Mouse (Mus musculus) midbrain, embryonic 14.5 days (tissue): ENCODE results near the gene Slc25a51. TPM values are rescaled to one million over a fixed set of nuclear protein-coding genes. Genes with fewer than 3 reads are reported as not detected.

Experiments
- ATAC-seq: fragments of 200-750 bp; cut with Nextera tagmentation; 2 replicates; pipeline ENCODE4 v1.8.0; 2017; ENCODE audit warnings: moderate number of reproducible peaks, moderate library complexity; ENCODE audit not compliant: low FRiP score, low TSS enrichment
- DNase-seq: peaks from one replicate; pipeline ENCODE4 v3.0.0-alpha.2; 2015
- H3K27ac ChIP-seq: fragments of 300-500 bp; sonication (generic); replicated peaks from 2 replicates; pipeline ENCODE4 v1.5.1; 2014; ENCODE audit warnings: mild to moderate bottlenecking, low read depth, low read length, moderate library complexity
- H3K27me3 ChIP-seq: fragments of 300-500 bp; sonication (generic); 2 replicates; pipeline ENCODE4 v1.6.1; 2014; ENCODE audit warnings: low read length, control low read depth, mixed read lengths; ENCODE audit not compliant: control insufficient read depth, insufficient read depth
- H3K36me3 ChIP-seq: fragments of 300-500 bp; sonication (generic); 2 replicates; pipeline ENCODE4 v1.6.1; 2014; ENCODE audit warnings: low read length, control low read depth; ENCODE audit not compliant: control insufficient read depth, insufficient read depth
- H3K4me1 ChIP-seq: fragments of 300-500 bp; sonication (generic); 2 replicates; pipeline ENCODE4 v1.6.1; 2014; ENCODE audit warnings: mild to moderate bottlenecking, antibody characterized with exemption, low read length, control low read depth; ENCODE audit not compliant: control insufficient read depth, insufficient read depth
- H3K4me2 ChIP-seq: fragments of 300-500 bp; sonication (generic); 2 replicates; pipeline ENCODE4 v1.6.1; 2014; ENCODE audit warnings: mild to moderate bottlenecking, low read length, moderate library complexity
- H3K4me3 ChIP-seq: fragments of 300-500 bp; sonication (generic); replicated peaks from 2 replicates; pipeline ENCODE4 v1.5.1; 2014; ENCODE audit warnings: low read depth, low read length
- H3K9ac ChIP-seq: fragments of 300-500 bp; sonication (generic); replicated peaks from 2 replicates; pipeline ENCODE4 v1.6.1; 2014; ENCODE audit warnings: mild to moderate bottlenecking, low read length, moderate library complexity
- H3K9me3 ChIP-seq: fragments of 300-500 bp; sonication (generic); 2 replicates; pipeline ENCODE4 v1.6.1; 2016; ENCODE audit warnings: low read length, control low read depth, mixed read lengths; ENCODE audit not compliant: control insufficient read depth
- WGBS: fragments of 180-500 bp; shearing (Covaris S2); extraction: QIAGEN DNeasy Blood & Tissue Kit; methylation state at CpG from one replicate; pipeline ENCODE4 v1.1.7; 2014; 5-methylcytosine and 5-hydroxymethylcytosine counted together
- polyA plus RNA-seq: library from polyadenylated mRNA; unstranded; fragments of >200 nt; fragmentation: Nextera tagmentation; extraction: Ambion mirVana; gene quantifications from 2 replicates; pipeline ENCODE4 v1.2.1, GENCODE M21; 2014

Slc25a51 gene
- polyA plus RNA-seq, 1 experiment from 2014 or later = 79.5 TPM

DNA sequence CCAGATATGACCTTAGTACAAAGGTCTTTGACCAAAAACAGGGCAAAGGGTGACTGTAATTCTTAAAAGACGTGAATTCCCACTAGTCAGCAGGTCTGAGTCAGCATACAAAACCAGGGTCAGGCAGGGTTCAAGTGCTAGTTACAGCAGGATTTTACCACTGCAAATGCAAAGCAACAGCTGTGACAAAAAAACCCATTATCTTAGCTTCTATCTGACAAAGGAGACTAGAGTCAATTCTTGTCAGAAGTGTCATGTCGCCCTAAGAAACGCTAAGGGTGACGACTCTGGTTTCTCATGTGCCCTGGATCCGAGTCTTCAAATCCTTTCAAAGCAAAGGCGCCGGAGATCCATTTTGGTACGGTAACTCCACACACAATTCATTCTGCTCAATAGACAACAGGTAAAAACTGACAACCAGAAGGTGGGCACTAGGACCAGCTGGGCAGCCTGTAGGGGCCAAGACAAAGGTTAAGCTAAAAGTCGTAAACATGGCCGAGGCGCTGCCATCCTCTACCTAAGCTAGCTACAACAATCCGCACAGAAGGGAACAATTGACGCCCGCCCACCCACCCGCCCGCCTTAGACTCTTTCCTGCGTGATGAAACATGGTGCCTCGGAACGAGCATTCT lies 747 bp downstream of the Slc25a51 start:
- peaks cover 23% of the 10 kb centered on the region for H3K4me1 ChIP-seq
- ATAC-seq = peak; percentile 9; the same call in 1 of the 2 replicates
- H3K36me3 ChIP-seq = peaks cover 19% of the 10 kb centered on the region
- H3K27ac ChIP-seq = peak overlapping the region; percentile 92
- DNase-seq = peak; percentile 59
- no peaks in the 10 kb centered on the region for H3K9me3 ChIP-seq
- H3K9ac ChIP-seq = peak overlapping the region; percentile 96
- under 1% methylated on average over 19 of the region's 19 CpGs for WGBS
- no peaks in the 10 kb centered on the region for H3K27me3 ChIP-seq
- H3K4me2 ChIP-seq = peak overlapping the region; percentile 57
- peak overlapping the region; percentile 98 for H3K4me3 ChIP-seq

DNA sequence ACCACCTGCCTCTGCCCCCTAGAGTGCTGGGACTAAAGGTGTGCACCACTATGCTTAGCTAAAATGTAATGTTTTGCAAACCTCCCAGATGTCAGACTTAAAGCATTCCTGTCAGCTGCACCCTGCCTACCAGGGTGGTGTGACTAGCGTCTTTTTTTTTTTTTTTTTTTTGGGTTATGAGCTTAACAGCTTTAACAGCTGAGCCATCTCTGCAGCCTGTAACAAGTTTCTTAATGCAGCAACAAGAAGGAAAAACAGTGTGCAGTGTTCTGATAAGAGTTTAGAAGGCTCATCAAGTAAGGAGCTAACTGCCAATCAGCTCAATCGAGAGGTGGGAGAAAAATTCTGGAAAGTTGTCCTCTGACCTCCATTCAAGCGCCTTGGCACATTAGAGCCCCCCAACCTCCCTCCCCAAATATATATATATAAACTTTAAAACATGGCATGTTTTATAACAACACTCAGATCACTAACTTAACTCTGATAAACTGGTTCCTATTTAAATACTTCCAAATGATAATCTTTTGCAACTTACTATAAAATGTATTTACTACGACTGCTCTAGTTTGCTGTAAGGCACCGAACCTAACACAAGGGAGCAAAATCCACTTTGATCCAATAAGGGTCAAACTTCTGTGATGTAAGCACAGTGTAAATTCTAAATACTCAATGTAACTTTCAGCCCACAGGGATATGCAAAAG lies 1.4 kb downstream of the Slc25a51 start:
- Histone ChIP-seq H3K36me3 (peaks cover 24% of the 10 kb centered on the region), H3K9ac (peak overlapping the region; percentile 96), H3K27me3 (no peaks in the 10 kb centered on the region), H3K4me3 (peak overlapping the region; percentile 98), H3K4me1 (peaks cover 23% of the 10 kb centered on the region), H3K4me2 (peak overlapping the region; percentile 57), H3K9me3 (no peaks in the 10 kb centered on the region), H3K27ac (no peak overlapping the region)
- no peak for DNase-seq
- ATAC-seq = no peak
- 63% methylated on average over 5 of the region's 5 CpGs for WGBS

DNA sequence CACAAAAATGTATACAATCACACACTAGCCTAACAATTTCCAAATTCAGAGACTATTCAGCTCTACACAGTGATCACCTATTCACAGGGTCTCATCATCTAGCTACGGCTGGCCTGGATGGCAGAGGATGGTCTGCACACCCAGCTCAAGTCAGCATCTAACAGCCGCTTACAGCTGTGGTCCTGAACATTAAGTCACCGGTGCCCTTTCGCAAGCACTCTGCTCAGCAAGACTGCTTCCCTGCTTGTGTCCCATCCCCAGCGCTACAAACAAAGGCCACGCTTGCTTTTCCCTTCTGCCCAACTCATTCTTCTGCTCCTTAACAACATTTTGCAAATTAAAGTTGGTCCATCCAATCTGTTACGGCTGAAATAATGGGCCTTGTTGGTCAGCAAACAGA lies 2.2 kb downstream of the Slc25a51 start:
- Histone ChIP-seq H3K4me3 (peak overlapping the region; percentile 98), H3K4me1 (peaks cover 23% of the 10 kb centered on the region), H3K27me3 (no peaks in the 10 kb centered on the region), H3K4me2 (peak overlapping the region; percentile 57), H3K27ac (no peak overlapping the region), H3K9ac (peak overlapping the region; percentile 37), H3K36me3 (peaks cover 29% of the 10 kb centered on the region), H3K9me3 (no peaks in the 10 kb centered on the region)
- no peak for ATAC-seq
- WGBS = 67% methylated on average over 7 of the region's 7 CpGs
- DNase-seq = no peak

DNA sequence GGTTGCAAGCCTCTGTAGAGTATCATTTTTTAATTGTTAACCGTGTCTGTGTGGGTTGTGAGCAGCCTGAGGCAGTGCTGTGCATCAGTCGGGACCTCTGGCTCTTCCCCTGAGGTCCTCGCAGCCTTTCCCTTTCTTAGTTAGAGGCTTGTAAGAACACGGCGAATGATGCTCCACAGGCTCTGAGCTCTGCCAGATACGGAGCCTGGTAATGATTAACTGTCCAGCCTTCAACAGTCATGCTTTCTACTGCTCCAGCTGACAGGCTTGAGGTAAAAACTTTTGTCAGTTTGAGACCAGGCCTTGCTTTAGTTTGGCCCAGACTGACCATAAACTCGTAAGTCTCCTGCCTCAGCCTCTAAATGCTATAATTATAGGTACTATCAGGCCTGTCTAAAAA lies 3.3 kb downstream of the Slc25a51 start:
- no peak overlapping the region for H3K9ac ChIP-seq
- H3K4me3 ChIP-seq = no peak overlapping the region
- no peak for DNase-seq
- H3K4me1 ChIP-seq = peaks cover 23% of the 10 kb centered on the region
- WGBS = 81% methylated on average over 7 of the region's 7 CpGs
- H3K27me3 ChIP-seq = no peaks in the 10 kb centered on the region
- peaks cover 34% of the 10 kb centered on the region for H3K36me3 ChIP-seq
- no peak overlapping the region for H3K4me2 ChIP-seq
- ATAC-seq = no peak
- H3K9me3 ChIP-seq = no peaks in the 10 kb centered on the region
- H3K27ac ChIP-seq = no peak overlapping the region

DNA sequence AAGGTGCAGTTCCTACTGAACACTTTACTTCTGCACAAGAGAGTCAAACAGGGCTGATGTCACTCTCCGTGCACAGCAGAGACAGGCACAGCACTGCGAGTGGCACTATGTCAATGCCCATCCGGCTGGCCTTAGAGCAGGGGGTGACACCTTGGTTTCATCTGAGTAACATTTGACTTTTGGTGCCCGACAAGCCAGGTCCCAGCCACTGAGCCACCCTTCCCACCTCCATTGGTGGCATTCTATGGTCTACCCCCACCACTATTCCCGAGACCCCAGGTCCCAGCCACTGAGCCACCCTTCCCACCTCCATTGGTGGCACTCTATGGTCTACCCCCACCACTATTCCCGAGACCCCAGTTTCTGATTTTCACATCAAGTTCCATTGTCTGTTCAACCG lies 4.5 kb downstream of the Slc25a51 start:
- no peak for DNase-seq
- no peak for ATAC-seq
- no peak overlapping the region for H3K27ac ChIP-seq
- no peak overlapping the region for H3K9ac ChIP-seq
- peaks cover 46% of the 10 kb centered on the region for H3K36me3 ChIP-seq
- H3K4me3 ChIP-seq = no peak overlapping the region
- H3K27me3 ChIP-seq = no peaks in the 10 kb centered on the region
- H3K9me3 ChIP-seq = no peaks in the 10 kb centered on the region
- H3K4me1 ChIP-seq = peaks cover 19% of the 10 kb centered on the region
- no peak overlapping the region for H3K4me2 ChIP-seq
- 94% methylated on average over 7 of the region's 7 CpGs for WGBS

DNA sequence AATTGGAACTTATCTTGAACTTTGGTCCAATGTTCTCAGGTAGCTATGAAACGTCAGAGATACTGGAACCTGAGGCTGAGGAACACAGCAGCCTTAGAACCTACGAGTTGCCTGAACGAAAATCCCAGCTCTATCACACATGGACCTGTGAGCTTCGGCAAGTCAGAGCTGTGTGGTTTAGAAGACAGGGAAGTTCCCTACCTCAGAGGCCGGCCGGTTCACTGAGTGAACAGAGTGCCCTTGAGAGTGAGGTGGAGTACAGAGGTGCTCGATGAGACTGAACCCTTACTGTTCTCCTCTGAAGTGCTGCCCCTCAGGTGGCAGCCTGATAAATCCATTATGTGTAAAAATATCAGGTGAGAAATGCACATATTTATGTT lies 5.1 kb downstream of the Slc25a51 start:
- Histone ChIP-seq H3K9ac (no peak overlapping the region), H3K4me1 (peaks cover 16% of the 10 kb centered on the region), H3K4me3 (no peak overlapping the region), H3K36me3 (peaks cover 52% of the 10 kb centered on the region), H3K4me2 (no peak overlapping the region), H3K27ac (no peak overlapping the region), H3K9me3 (no peaks in the 10 kb centered on the region), H3K27me3 (no peaks in the 10 kb centered on the region)
- no peak for ATAC-seq
- WGBS = 95% methylated on average over 7 of the region's 7 CpGs
- no peak for DNase-seq

DNA sequence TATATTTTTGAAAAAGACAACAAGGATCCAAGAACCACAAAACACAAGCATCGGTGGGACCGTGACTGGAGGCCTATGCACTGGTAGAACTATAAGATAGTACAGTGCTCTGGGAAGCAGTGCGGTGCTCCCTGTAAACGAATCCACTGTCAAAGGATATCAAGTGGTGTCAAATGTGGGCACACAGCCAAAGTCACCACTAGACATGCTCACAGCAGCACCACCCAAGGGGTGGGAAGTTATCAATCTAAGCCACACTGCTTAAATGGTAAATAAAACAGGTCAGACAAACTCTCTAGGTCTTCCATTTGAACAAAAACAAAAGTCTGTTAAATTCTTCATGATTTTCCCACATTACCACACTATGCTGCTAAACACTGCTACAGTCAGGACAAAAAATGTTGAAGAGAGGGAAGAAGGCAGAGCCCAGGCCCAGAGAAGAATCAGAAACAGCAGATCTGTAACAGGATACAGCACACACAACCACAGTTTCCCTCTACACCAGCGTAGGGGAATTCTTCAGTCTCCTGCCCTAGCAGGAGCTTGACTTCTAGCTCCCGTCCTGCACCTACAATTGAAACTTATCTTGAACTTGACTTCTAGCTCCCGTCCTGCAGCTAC lies 5.6 kb downstream of the Slc25a51 start:
- H3K4me3 ChIP-seq = no peak overlapping the region
- peaks cover 54% of the 10 kb centered on the region for H3K36me3 ChIP-seq
- H3K27ac ChIP-seq = no peak overlapping the region
- H3K4me1 ChIP-seq = peaks cover 16% of the 10 kb centered on the region
- H3K4me2 ChIP-seq = no peak overlapping the region
- no peaks in the 10 kb centered on the region for H3K27me3 ChIP-seq
- ATAC-seq (no peak), DNase-seq (no peak)
- H3K9me3 ChIP-seq = no peaks in the 10 kb centered on the region
- 87% methylated on average over 7 of the region's 7 CpGs for WGBS
- no peak overlapping the region for H3K9ac ChIP-seq

DNA sequence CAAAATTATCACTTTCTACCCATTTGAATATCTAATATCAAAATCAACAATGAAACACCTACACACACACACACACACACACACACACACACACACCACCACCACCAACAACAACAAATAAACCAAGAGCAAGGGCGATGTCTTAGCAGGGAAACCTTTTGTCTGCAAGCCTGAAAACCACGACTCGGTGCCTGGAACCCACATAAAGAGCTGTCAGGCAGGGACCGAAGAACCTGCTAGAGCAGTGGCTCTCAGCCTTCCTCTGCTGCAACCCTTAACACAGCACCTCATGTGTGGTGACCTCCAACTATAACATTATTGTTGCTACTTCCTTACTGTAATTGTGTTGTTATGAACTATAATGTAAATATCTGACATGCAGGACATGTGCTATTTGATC lies 6.3 kb downstream of the Slc25a51 start:
- Histone ChIP-seq H3K4me2 (no peak overlapping the region), H3K36me3 (peaks cover 61% of the 10 kb centered on the region), H3K27ac (no peak overlapping the region), H3K4me1 (peaks cover 12% of the 10 kb centered on the region), H3K27me3 (no peaks in the 10 kb centered on the region), H3K4me3 (no peak overlapping the region), H3K9me3 (no peaks in the 10 kb centered on the region), H3K9ac (no peak overlapping the region)
- DNase-seq (no peak), ATAC-seq (no peak)
- 94% methylated on average over 4 of the region's 4 CpGs for whole genome bisulfite sequencing
